Mouse (Mus musculus) erythroblast, embryonic 14.5 days (primary cell): ENCODE measurements around the gene Sval1. TPM values are rescaled to one million over a fixed set of nuclear protein-coding genes. Genes with fewer than 3 reads are reported as not detected.

Experiments
- H3K27me3 ChIP-seq: 2 replicates; pipeline ENCODE4 v1.6.1; 2012; ENCODE audit warnings: inconsistent platforms; ENCODE audit not compliant: control insufficient read depth
- H3K36me3 ChIP-seq: 2 replicates; pipeline ENCODE4 v1.6.1; 2012; ENCODE audit warnings: mild to moderate bottlenecking, inconsistent platforms; ENCODE audit not compliant: control insufficient read depth
- H3K4me1 ChIP-seq: 2 replicates; pipeline ENCODE4 v1.6.1; 2012; ENCODE audit warnings: inconsistent platforms; ENCODE audit not compliant: control insufficient read depth
- H3K4me3 ChIP-seq: replicated peaks from 2 replicates; pipeline ENCODE3; 2012; ENCODE audit warnings: moderate library complexity, mild to moderate bottlenecking, inconsistent platforms
- H3K9me3 ChIP-seq: 2 replicates; pipeline ENCODE4 v1.6.1; 2012; ENCODE audit warnings: low read length, inconsistent platforms, mixed read lengths; ENCODE audit not compliant: control insufficient read depth
- GATA1 ChIP-seq: IDR thresholded peaks from 2 replicates; pipeline ENCODE4 v1.6.1; 2012; ENCODE audit warnings: low read length, inconsistent platforms, mixed read lengths
- TAL1 ChIP-seq: IDR thresholded peaks from 3 replicates; pipeline ENCODE4 v1.6.1; 2012; ENCODE audit warnings: low read length, inconsistent platforms, mixed read lengths
- polyA plus RNA-seq: library from polyadenylated mRNA; stranded (reverse); fragments of >175 nt; gene quantifications from 2 replicates; pipeline ENCODE4 v1.2.3, GENCODE M21; 2012

Sval1 gene
- polyA plus RNA-seq = not detected in 2 replicates

GRCm38 (mm10) chr6:41951330-41951729 is at the start of gene Sval1:
Sval1 (plus strand) TSS chr6:41951630.
- no peaks in the 10 kb centered on the region for H3K4me1 ChIP-seq
- no peaks in the 10 kb centered on the region for H3K9me3 ChIP-seq
- no peaks in the 10 kb centered on the region for H3K27me3 ChIP-seq
- no peaks in the 10 kb centered on the region for H3K36me3 ChIP-seq
- H3K4me3 ChIP-seq = no peak within 1 kb of the TSS
- TF ChIP-seq GATA1 = no peak
- TF ChIP-seq TAL1 = no peak

GRCm38 (mm10) chr6:41911625-41912024 is 39.8 kb upstream of the Sval1 start:
- Histone ChIP-seq H3K27me3 (no peaks in the 10 kb centered on the region), H3K4me1 (no peaks in the 10 kb centered on the region), H3K4me3 (no peak overlapping the region), H3K36me3 (no peaks in the 10 kb centered on the region), H3K9me3 (peaks cover 5% of the 10 kb centered on the region)
- TF ChIP-seq TAL1 (no peak), GATA1 (no peak)

GRCm38 (mm10) chr6:41914883-41915282 is 36.5 kb upstream of the Sval1 start:
- Histone ChIP-seq H3K4me3 (no peak overlapping the region), H3K9me3 (no peaks in the 10 kb centered on the region), H3K27me3 (no peaks in the 10 kb centered on the region), H3K36me3 (no peaks in the 10 kb centered on the region), H3K4me1 (no peaks in the 10 kb centered on the region)
- TF ChIP-seq GATA1 = no peak
- TF ChIP-seq TAL1 = no peak

- no peaks in the 10 kb centered on the region for H3K9me3 ChIP-seq
- H3K36me3 ChIP-seq = no peaks in the 10 kb centered on the region
- no peaks in the 10 kb centered on the region for H3K4me1 ChIP-seq
- no peak within 1 kb of the TSS for H3K4me3 ChIP-seq
- H3K27me3 ChIP-seq = no peaks in the 10 kb centered on the region
- TF ChIP-seq TAL1 (no peak), GATA1 (no peak)
Observed at GRCm38 (mm10) chr6:41967840-41968239, 16.4 kb downstream of the Sval1 start, which contains the start of gene Sval3. Sval3 (plus strand) TSS chr6:41968140.

Other genes with a start within 250 kb of the Sval1 start
- 24.5 and 29.0 TPM in 2 replicates for gene Kel, start 247.3 kb upstream of the Sval1 start, polyA plus RNA-seq
- 0.01 TPM in 1 of 2 replicates, not detected in the other for gene Olfr459, start 176.5 kb upstream of the Sval1 start, polyA plus RNA-seq
- not detected in 2 replicates for gene Pip, start 104.1 kb upstream of the Sval1 start, polyA plus RNA-seq
- not detected in 2 replicates for gene Sval2, start 98.6 kb upstream of the Sval1 start, polyA plus RNA-seq
- not detected in 2 replicates for gene Sval3, start 16.5 kb downstream of the Sval1 start, polyA plus RNA-seq
- gene Sva, start 86.8 kb downstream of the Sval1 start, polyA plus RNA-seq = not detected in 2 replicates
- not detected in 2 replicates for gene Tas2r139, start 189.3 kb downstream of the Sval1 start, polyA plus RNA-seq